Mouse (Mus musculus): ENCODE measurements around the gene Atp13a3. TPM values are rescaled to one million over a fixed set of nuclear protein-coding genes. Genes with fewer than 3 reads are reported as not detected.

Atp13a3 gene
- polyA plus RNA-seq, 1 experiment from 2014 or later = 14.4 TPM

DNA sequence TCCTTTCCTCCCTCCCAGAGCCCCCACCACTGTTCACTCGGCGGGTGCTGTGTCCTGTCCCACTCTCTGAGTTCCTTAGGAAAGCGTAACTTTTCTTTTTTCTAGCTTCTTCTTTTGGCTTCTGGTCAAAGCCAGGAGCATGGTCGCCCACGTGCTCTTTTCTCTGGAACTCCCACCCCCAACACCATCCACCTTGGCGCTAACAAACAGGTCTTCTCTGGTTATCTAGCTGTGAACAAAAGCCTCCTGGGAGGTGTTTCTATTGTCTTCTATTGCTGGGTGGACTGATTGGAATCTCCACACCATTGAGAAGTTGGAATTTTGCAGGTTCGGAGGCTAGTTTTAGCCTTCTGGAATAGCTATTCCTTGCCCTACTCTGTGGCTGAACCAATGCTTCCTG, 30.5 kb upstream of the Atp13a3 start:
- H3K27ac ChIP-seq = no peak overlapping the region
- H3K9ac ChIP-seq (replicated peaks) = no peak overlapping the region
- no peaks in the 10 kb centered on the region for H3K4me1 ChIP-seq (replicated peaks)
- no peaks in the 10 kb centered on the region for H3K9me3 ChIP-seq
- WGBS = 92% methylated on average over 7 of the region's 7 CpGs
- no peaks in the 10 kb centered on the region for H3K27me3 ChIP-seq
- H3K4me3 ChIP-seq (replicated peaks) = no peak overlapping the region
- ATAC-seq (ENCODE audit: insufficient number of reproducible peaks, insufficient read depth, low FRiP score, low TSS enrichment, low read depth) = no peak
- H3K36me3 ChIP-seq = no peaks in the 10 kb centered on the region
- H3K4me2 ChIP-seq = no peak overlapping the region

DNA sequence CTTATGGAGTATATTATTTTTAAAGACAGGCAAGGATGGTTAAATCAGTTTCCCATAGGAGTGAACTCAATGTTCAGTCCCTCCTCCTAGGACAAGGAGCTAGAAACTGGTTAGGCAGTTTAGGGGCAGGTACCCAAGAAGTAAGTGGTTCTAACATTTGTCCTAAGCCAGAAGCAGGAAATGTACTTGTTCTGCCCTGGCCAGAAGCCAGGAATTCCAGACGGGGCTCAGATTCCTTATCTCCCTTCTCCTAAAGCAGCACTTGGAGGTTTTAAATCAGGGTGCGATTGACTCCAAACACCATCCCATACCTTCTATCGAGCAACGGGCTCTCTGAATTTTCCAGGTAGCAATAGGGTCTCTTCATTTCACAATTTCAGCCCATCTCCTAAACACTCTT, 29.6 kb upstream of the Atp13a3 start:
- Histone ChIP-seq H3K4me2 (no peak overlapping the region), H3K9me3 (no peaks in the 10 kb centered on the region), H3K9ac (replicated peaks) (no peak overlapping the region), H3K4me1 (replicated peaks) (no peaks in the 10 kb centered on the region), H3K4me3 (replicated peaks) (no peak overlapping the region), H3K27ac (no peak overlapping the region), H3K27me3 (no peaks in the 10 kb centered on the region), H3K36me3 (no peaks in the 10 kb centered on the region)
- 77% methylated on average over 4 of the region's 4 CpGs for WGBS
- ATAC-seq (ENCODE audit: insufficient number of reproducible peaks, insufficient read depth, low FRiP score, low TSS enrichment, low read depth) = no peak

DNA sequence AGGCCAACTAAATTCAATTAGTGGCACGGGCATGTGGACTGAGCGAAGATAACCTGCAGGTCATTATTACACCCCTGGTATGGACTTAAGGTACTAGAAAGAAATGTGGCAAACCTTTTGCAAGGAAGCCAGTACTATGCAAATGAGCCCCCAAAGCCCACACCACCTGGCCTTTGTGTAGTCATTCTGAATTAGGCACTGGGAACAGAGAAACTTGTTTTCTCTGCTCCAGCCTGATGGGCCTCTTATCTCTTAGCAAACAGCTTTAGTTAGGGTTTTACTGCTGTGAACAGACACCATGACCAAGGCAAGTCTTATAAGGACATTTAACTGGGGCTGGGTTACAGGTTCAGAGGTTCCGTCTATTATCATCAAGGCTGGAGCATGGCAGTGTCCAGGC, 27.4 kb upstream of the Atp13a3 start:
- no peak overlapping the region for H3K9ac ChIP-seq (replicated peaks)
- H3K27ac ChIP-seq = no peak overlapping the region
- no peaks in the 10 kb centered on the region for H3K36me3 ChIP-seq
- no peaks in the 10 kb centered on the region for H3K4me1 ChIP-seq (replicated peaks)
- H3K4me2 ChIP-seq = no peak overlapping the region
- no peaks in the 10 kb centered on the region for H3K27me3 ChIP-seq
- WGBS = 92% methylated on average over 3 of the region's 3 CpGs
- no peak overlapping the region for H3K4me3 ChIP-seq (replicated peaks)
- ATAC-seq (ENCODE audit: insufficient number of reproducible peaks, insufficient read depth, low FRiP score, low TSS enrichment, low read depth) = no peak
- no peaks in the 10 kb centered on the region for H3K9me3 ChIP-seq

DNA sequence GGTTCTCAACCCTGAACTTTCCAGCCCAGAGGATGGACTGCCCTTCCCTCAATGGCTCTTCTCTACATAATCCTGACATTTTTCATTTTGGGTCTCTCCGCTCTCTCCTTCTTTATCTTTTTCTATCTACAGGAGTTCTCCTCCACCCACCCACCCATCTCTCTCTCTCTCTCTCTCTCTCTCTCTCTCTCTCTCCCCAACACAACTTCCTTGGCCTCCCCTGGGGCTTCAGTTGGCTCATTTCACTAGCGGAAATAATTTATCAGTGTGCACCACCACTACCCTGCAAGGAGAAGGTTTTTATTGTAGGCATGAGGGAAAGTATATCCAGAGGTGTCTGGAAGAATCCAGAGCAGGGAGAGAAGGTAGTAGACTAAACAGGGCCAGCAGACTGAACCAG, 26.3 kb upstream of the Atp13a3 start:
- no peak overlapping the region for H3K27ac ChIP-seq
- H3K27me3 ChIP-seq = no peaks in the 10 kb centered on the region
- H3K4me2 ChIP-seq = no peak overlapping the region
- H3K9ac ChIP-seq (replicated peaks) = no peak overlapping the region
- ATAC-seq (ENCODE audit: insufficient number of reproducible peaks, insufficient read depth, low FRiP score, low TSS enrichment, low read depth) = no peak
- WGBS = 94% methylated on average over 2 of the region's 2 CpGs
- no peaks in the 10 kb centered on the region for H3K36me3 ChIP-seq
- H3K4me3 ChIP-seq (replicated peaks) = no peak overlapping the region
- H3K9me3 ChIP-seq = no peaks in the 10 kb centered on the region
- no peaks in the 10 kb centered on the region for H3K4me1 ChIP-seq (replicated peaks)

DNA sequence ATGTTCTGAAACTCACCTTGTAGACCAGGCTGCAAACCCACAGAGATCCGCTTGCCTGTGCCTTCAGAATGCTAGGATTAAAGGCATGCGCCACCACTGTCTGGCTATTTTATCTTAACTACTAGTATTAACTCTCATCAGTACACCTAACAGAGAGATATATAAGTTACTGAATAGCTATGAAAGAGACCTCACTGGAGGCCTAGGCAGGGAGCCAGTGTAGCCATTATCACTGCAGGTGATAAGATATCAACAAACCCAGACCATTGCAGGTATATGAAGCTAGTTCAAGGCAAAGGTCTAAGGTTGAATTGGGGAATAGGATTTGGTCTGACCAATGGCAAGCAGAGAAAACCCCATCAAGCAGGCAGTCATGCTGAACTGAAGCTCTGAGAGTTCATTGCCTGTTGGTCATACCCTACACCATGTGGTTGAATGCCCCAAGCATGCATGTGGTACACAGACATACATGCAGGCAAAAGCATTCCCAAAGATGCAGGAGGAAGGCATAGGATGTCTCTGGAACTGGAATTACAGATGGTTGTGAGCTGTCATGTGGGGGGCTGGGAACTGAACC, 24.8 kb upstream of the Atp13a3 start:
- Histone ChIP-seq H3K36me3 (no peaks in the 10 kb centered on the region), H3K4me1 (replicated peaks) (no peaks in the 10 kb centered on the region), H3K9me3 (no peaks in the 10 kb centered on the region), H3K27me3 (no peaks in the 10 kb centered on the region), H3K9ac (replicated peaks) (no peak overlapping the region), H3K27ac (no peak overlapping the region), H3K4me2 (no peak overlapping the region), H3K4me3 (replicated peaks) (no peak overlapping the region)
- WGBS = 97% methylated on average over 2 of the region's 2 CpGs
- no peak for ATAC-seq (ENCODE audit: insufficient number of reproducible peaks, insufficient read depth, low FRiP score, low TSS enrichment, low read depth)

DNA sequence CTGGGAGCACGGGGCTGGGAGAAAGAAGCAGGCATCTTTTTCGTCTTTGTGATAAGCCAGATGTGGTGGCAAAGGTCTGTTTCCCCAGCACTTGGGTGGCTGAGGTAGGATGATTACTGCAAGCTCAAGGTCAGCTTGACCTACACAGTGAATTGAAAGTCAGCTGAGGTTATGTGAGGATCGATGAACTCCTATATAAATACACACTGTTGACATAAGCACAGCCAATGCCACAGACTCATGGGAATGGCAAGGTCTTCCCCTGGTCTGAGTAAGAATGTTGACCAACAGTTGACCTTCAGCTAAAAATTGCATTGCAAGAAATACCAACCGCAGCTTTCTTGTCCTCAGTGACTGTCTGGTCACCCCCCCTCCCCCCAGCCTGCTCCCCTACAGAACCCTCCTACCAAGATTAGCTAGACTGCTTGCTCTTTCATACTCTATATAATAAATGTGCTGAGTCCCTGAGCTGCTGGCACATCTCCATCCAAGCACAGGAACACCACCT, 23.0 kb upstream of the Atp13a3 start:
- Histone ChIP-seq H3K9me3 (no peaks in the 10 kb centered on the region), H3K4me3 (replicated peaks) (no peak overlapping the region), H3K36me3 (no peaks in the 10 kb centered on the region), H3K9ac (replicated peaks) (no peak overlapping the region), H3K4me1 (replicated peaks) (no peaks in the 10 kb centered on the region), H3K27ac (no peak overlapping the region), H3K27me3 (no peaks in the 10 kb centered on the region), H3K4me2 (no peak overlapping the region)
- no peak for ATAC-seq (ENCODE audit: insufficient number of reproducible peaks, insufficient read depth, low FRiP score, low TSS enrichment, low read depth)
- WGBS = 79% methylated on average over 4 of the region's 4 CpGs

DNA sequence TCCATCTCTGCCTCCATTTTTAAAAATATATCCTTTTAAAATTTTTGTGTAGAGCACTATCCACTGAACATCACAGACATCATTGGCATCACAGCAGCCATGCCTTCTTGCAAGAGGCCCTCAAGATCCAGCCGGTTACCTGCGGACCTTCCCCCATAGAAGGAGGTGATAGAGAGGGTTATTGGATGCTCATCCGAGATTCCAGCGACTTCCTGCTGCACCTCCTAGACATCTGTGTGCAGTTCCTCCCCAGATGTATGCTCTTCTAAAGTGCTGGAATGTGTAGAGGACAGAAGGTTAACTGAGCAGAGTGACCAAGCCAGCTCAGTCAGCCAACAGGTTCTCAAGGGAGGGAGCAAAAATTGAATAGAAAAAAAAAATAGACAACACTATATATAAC, 21.7 kb upstream of the Atp13a3 start:
- H3K27ac ChIP-seq = no peak overlapping the region
- no peak overlapping the region for H3K4me2 ChIP-seq
- no peak for ATAC-seq (ENCODE audit: insufficient number of reproducible peaks, insufficient read depth, low FRiP score, low TSS enrichment, low read depth)
- no peak overlapping the region for H3K4me3 ChIP-seq (replicated peaks)
- H3K9me3 ChIP-seq = no peaks in the 10 kb centered on the region
- H3K36me3 ChIP-seq = no peaks in the 10 kb centered on the region
- no peaks in the 10 kb centered on the region for H3K4me1 ChIP-seq (replicated peaks)
- 85% methylated on average over 4 of the region's 4 CpGs for WGBS
- H3K9ac ChIP-seq (replicated peaks) = no peak overlapping the region
- no peaks in the 10 kb centered on the region for H3K27me3 ChIP-seq

DNA sequence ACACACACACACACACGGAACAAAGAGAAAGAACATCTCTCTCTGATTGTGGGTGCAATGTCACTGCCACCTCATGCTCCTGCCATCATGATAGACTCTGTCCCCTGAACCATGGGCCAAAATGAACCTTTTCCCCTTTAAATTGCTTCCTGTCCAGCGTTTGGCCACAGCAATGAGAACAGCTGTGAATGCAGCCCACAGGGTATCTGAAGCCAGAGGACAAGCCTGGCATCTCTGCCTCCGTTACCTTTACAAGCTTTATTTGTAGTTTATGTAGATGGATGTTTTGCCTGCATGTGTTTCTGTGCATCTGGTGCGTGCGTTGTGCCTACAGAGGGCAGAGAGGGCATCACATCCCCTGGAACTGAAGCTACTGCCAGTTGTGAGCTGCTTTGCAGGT, 21.2 kb upstream of the Atp13a3 start:
- Histone ChIP-seq H3K36me3 (no peaks in the 10 kb centered on the region), H3K4me3 (replicated peaks) (no peak overlapping the region), H3K9me3 (no peaks in the 10 kb centered on the region), H3K9ac (replicated peaks) (no peak overlapping the region), H3K4me2 (no peak overlapping the region), H3K27me3 (no peaks in the 10 kb centered on the region), H3K4me1 (replicated peaks) (no peaks in the 10 kb centered on the region), H3K27ac (no peak overlapping the region)
- no peak for ATAC-seq (ENCODE audit: insufficient number of reproducible peaks, insufficient read depth, low FRiP score, low TSS enrichment, low read depth)
- WGBS = 64% methylated on average over 5 of the region's 5 CpGs

DNA sequence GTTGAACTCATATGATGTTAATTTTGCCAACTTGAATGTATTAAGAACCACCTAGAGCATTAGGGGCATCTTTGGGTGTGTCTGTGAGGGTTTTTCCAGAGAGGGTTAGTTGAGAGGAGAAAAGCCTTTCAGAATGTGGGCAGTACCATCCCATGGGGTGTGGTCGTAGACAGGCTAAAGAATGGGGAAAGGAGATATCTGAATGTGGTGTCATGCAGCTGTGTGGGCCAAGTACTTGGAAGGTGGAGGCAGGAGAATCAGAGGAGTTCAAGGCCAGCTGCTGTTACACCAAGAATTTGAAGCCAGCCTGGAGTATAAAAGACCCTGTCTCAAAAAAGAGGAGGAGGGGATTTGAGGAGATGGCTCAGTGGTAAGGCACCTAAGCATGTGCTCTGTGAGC, 20.2 kb upstream of the Atp13a3 start:
- no peak for ATAC-seq (ENCODE audit: insufficient number of reproducible peaks, insufficient read depth, low FRiP score, low TSS enrichment, low read depth)
- Histone ChIP-seq H3K4me1 (replicated peaks) (no peaks in the 10 kb centered on the region), H3K9me3 (no peaks in the 10 kb centered on the region), H3K4me3 (replicated peaks) (no peak overlapping the region), H3K36me3 (no peaks in the 10 kb centered on the region), H3K27ac (no peak overlapping the region), H3K27me3 (no peaks in the 10 kb centered on the region), H3K9ac (replicated peaks) (no peak overlapping the region), H3K4me2 (no peak overlapping the region)
- WGBS = 86% methylated on average over 1 of the region's 1 CpGs

DNA sequence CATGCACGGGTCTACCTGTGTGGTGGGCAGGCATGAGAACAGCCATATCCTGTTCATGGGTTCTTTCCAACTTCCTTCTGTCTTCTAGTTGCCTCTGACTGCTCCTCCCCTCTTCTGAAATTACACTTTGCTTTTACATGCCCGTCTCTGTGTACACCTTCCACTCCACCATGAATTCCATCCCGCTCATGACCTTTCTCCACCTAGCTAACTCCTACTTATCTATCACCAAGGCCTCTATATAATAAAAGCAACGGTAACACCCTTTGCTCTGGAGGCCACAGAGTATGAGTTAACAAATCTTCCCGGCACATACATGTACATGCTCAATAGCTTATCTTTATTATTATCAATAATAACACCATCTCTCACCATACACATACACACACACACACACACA, 18.3 kb upstream of the Atp13a3 start:
- Histone ChIP-seq H3K4me1 (replicated peaks) (no peaks in the 10 kb centered on the region), H3K9ac (replicated peaks) (no peak overlapping the region), H3K27me3 (no peaks in the 10 kb centered on the region), H3K4me3 (replicated peaks) (no peak overlapping the region), H3K36me3 (no peaks in the 10 kb centered on the region), H3K4me2 (no peak overlapping the region), H3K9me3 (no peaks in the 10 kb centered on the region), H3K27ac (no peak overlapping the region)
- no peak for ATAC-seq (ENCODE audit: insufficient number of reproducible peaks, insufficient read depth, low FRiP score, low TSS enrichment, low read depth)
- WGBS = 85% methylated on average over 5 of the region's 5 CpGs

DNA sequence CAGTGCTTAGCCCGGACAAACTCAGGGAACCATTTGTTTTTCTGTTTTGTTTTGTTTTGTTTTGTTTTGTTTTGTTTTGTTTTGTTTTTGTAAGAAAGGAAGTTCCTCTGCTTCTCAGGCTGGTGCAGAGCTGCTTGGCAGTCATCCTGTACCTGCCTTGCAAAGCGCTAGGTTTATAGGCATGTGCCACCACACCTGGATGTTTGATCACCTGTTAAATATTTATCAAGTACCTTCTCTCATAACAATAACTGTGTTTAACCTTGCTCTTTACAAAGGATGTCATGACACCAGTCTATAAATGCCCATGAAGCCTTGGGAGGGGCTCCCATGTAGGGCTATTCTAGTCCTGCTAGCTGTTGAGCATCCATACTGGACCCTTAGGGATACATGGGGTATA, 10.9 kb upstream of the Atp13a3 start:
- Histone ChIP-seq H3K36me3 (no peaks in the 10 kb centered on the region), H3K4me2 (no peak overlapping the region), H3K27me3 (no peaks in the 10 kb centered on the region; the same call in 1 of the 2 replicates), H3K4me3 (replicated peaks) (no peak overlapping the region), H3K9ac (replicated peaks) (no peak overlapping the region), H3K27ac (no peak overlapping the region), H3K4me1 (replicated peaks) (no peaks in the 10 kb centered on the region), H3K9me3 (no peaks in the 10 kb centered on the region)
- ATAC-seq (ENCODE audit: insufficient number of reproducible peaks, insufficient read depth, low FRiP score, low TSS enrichment, low read depth) = no peak
- 85% methylated on average over 2 of the region's 2 CpGs for WGBS

DNA sequence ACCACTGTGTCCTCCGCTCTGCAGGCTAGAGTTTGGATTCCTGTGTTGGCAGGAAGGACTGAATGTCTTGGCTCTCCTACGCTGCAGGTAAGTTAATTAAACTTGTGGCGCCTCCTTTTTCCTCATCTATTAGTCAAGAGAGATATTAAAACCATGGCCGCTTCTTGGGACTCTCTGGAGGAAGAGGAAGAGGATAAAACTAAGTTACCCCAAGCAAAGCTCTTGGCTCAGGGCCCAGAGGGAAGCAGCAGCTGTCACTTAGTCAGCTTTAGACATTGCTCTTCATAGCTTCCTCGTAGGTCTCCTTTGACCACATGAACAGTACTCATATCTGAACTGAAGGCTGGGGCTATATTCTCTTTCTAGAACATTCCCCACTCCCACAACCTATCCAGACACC, 10.5 kb upstream of the Atp13a3 start:
- H3K9me3 ChIP-seq = no peaks in the 10 kb centered on the region
- no peak for ATAC-seq (ENCODE audit: insufficient number of reproducible peaks, insufficient read depth, low FRiP score, low TSS enrichment, low read depth)

More for the DNA sequence above, 10.5 kb upstream of the Atp13a3 start:
- Histone ChIP-seq H3K27me3 (no peaks in the 10 kb centered on the region; the same call in 1 of the 2 replicates), H3K27ac (no peak overlapping the region), H3K4me2 (no peak overlapping the region), H3K9ac (replicated peaks) (no peak overlapping the region), H3K4me3 (replicated peaks) (no peak overlapping the region), H3K4me1 (replicated peaks) (no peaks in the 10 kb centered on the region), H3K36me3 (no peaks in the 10 kb centered on the region)
- WGBS = 80% methylated on average over 5 of the region's 5 CpGs
